Mouse (Mus musculus) midbrain, postnatal 0 days (tissue): Measurements from ENCODE around the gene 2310033P09Rik. TPM values are rescaled to one million over a fixed set of nuclear protein-coding genes. Genes with fewer than 3 reads are reported as not detected.
"Not testable (repeated sequence)": the region's sequence is repeated elsewhere in the genome, so short reads cannot be mapped to it uniquely, and the experiment has no call there.

Experiments used
- ATAC-seq: fragments of 200-750 bp; cut with Nextera tagmentation; 2 replicates; pipeline ENCODE4 v1.8.0; 2017; ENCODE audit warnings: moderate number of reproducible peaks, mild to moderate bottlenecking, moderate TSS enrichment, moderate library complexity; ENCODE audit not compliant: low FRiP score
- DNase-seq: peaks from one replicate; pipeline ENCODE4 v3.0.0-alpha.2; 2015; ENCODE audit warnings: low spot score
- H3K27ac ChIP-seq: fragments of 300-500 bp; sonication (generic); 2 replicates; pipeline ENCODE4 v1.5.1; 2014; ENCODE audit warnings: low read depth, mild to moderate bottlenecking, low read length, mixed read lengths
- H3K27me3 ChIP-seq: fragments of 300-500 bp; sonication (generic); 2 replicates; pipeline ENCODE4 v1.6.1; 2014; ENCODE audit warnings: low read length, control low read depth, mixed read lengths; ENCODE audit not compliant: insufficient read depth
- H3K36me3 ChIP-seq: fragments of 300-500 bp; sonication (generic); 2 replicates; pipeline ENCODE4 v1.6.1; 2014; ENCODE audit warnings: low read length, control low read depth, mixed read lengths; ENCODE audit not compliant: insufficient read depth
- H3K4me1 ChIP-seq: fragments of 300-500 bp; sonication (generic); 2 replicates; pipeline ENCODE4 v1.6.1; 2014; ENCODE audit warnings: mild to moderate bottlenecking, control low read depth, antibody characterized with exemption, low read length, mixed read lengths; ENCODE audit not compliant: insufficient read depth
- H3K4me2 ChIP-seq: fragments of 300-500 bp; sonication (generic); 2 replicates; pipeline ENCODE4 v1.6.1; 2014; ENCODE audit warnings: low read depth, mild to moderate bottlenecking, low read length, mixed read lengths; ENCODE audit not compliant: poor library complexity, severe bottlenecking
- H3K4me3 ChIP-seq: fragments of 300-500 bp; sonication (generic); 2 replicates; pipeline ENCODE4 v1.5.1; 2014; ENCODE audit warnings: low read depth, mild to moderate bottlenecking, low read length, moderate library complexity
- H3K9ac ChIP-seq: fragments of 300-500 bp; sonication (generic); replicated peaks from 2 replicates; pipeline ENCODE4 v1.6.1; 2014; ENCODE audit warnings: mild to moderate bottlenecking, low read length, moderate library complexity, mixed read lengths; ENCODE audit not compliant: poor library complexity, severe bottlenecking
- H3K9me3 ChIP-seq: fragments of 300-500 bp; sonication (generic); 2 replicates; pipeline ENCODE4 v1.6.1; 2016; ENCODE audit warnings: low read length, control low read depth
- CTCF ChIP-seq: IDR thresholded peaks from 2 replicates; pipeline ENCODE4 v1.5.1; 2016; ENCODE audit warnings: antibody characterized with exemption, mild to moderate bottlenecking
- WGBS: fragments of 180-500 bp; shearing (Covaris S2); extraction: QIAGEN DNeasy Blood & Tissue Kit; methylation state at CpG from one replicate; pipeline ENCODE4 v1.1.7; 2014; 5-methylcytosine and 5-hydroxymethylcytosine counted together
- polyA plus RNA-seq: library from polyadenylated mRNA; unstranded; fragments of >200 nt; fragmentation: Nextera tagmentation; extraction: Ambion mirVana; gene quantifications from 2 replicates; pipeline ENCODE4 v1.2.1, GENCODE M21; 2015
- total RNA-seq: library from RNA; depleted of rRNA; stranded (reverse); fragments of >200 nt; gene quantifications from 2 replicates; pipeline ENCODE4 v1.2.3, GENCODE M21; 2014

The 2310033P09Rik gene
- total and polyA plus RNA-seq, 2 experiments from 2014 or later = 7.0 to 28.3 TPM

- no peaks in the 10 kb centered on the region for H3K9me3 ChIP-seq
- peak within 1 kb of the TSS; percentile 87 for H3K4me3 ChIP-seq
- H3K4me2 ChIP-seq = peak within 1 kb of the TSS; percentile 90
- ATAC-seq (peak; percentile 91), DNase-seq (peak; percentile 96)
- H3K9ac ChIP-seq = peak within 1 kb of the TSS; percentile 78
- peaks cover 5% of the 10 kb centered on the region; the same call in 1 of the 2 replicates for H3K4me1 ChIP-seq
- H3K27me3 ChIP-seq = no peaks in the 10 kb centered on the region
- no peak for TF ChIP-seq CTCF
- H3K27ac ChIP-seq = peak within 1 kb of the TSS; percentile 63
- WGBS = under 1% methylated on average over 62 of the region's 63 CpGs
- H3K36me3 ChIP-seq = peaks cover 7% of the 10 kb centered on the region; the same call in 1 of the 2 replicates
Measured at GRCm38 (mm10) chr11:59202081-59202995, 5.8 kb upstream of the 2310033P09Rik start, which contains the start of gene Mrpl55. Mrpl55 (plus strand) TSS chr11:59202486.

GRCm38 (mm10) chr11:59209003-59209441 is 901 bp downstream of the 2310033P09Rik start:
- peak overlapping the region; percentile 88 for H3K4me2 ChIP-seq
- no peaks in the 10 kb centered on the region for H3K4me1 ChIP-seq
- H3K27me3 ChIP-seq = no peaks in the 10 kb centered on the region
- peak; percentile 81 for DNase-seq
- peak; percentile 61 for ATAC-seq
- peak; percentile 80 for TF ChIP-seq CTCF
- peak overlapping the region; percentile 92 for H3K4me3 ChIP-seq
- 9% methylated on average over 18 of the region's 18 CpGs for WGBS
- peak overlapping the region; percentile 91 for H3K9ac ChIP-seq
- H3K9me3 ChIP-seq = no peaks in the 10 kb centered on the region
- H3K36me3 ChIP-seq = peaks cover 26% of the 10 kb centered on the region
- peak overlapping the region; percentile 92; the same call in 1 of the 2 replicates for H3K27ac ChIP-seq

- DNase-seq = no peak
- H3K36me3 ChIP-seq = peaks cover 30% of the 10 kb centered on the region
- no peaks in the 10 kb centered on the region for H3K27me3 ChIP-seq
- TF ChIP-seq CTCF = no peak
- WGBS = 68% methylated on average over 5 of the region's 5 CpGs
- H3K9ac ChIP-seq = no peak overlapping the region
- no peak overlapping the region for H3K27ac ChIP-seq
- no peaks in the 10 kb centered on the region for H3K9me3 ChIP-seq
- H3K4me2 ChIP-seq = peak overlapping the region; percentile 88
- H3K4me1 ChIP-seq = no peaks in the 10 kb centered on the region
- no peak for ATAC-seq
- peak overlapping the region; percentile 92; the same call in 1 of the 2 replicates for H3K4me3 ChIP-seq
Measured at GRCm38 (mm10) chr11:59209580-59209979, 1.5 kb downstream of the 2310033P09Rik start.

GRCm38 (mm10) chr11:59210020-59210419 is 1.9 kb downstream of the 2310033P09Rik start:
- Histone ChIP-seq H3K9ac (no peak overlapping the region), H3K36me3 (peaks cover 30% of the 10 kb centered on the region), H3K4me3 (no peak overlapping the region), H3K4me2 (no peak overlapping the region), H3K4me1 (no peaks in the 10 kb centered on the region), H3K9me3 (no peaks in the 10 kb centered on the region), H3K27ac (no peak overlapping the region), H3K27me3 (no peaks in the 10 kb centered on the region)
- ATAC-seq (no peak), DNase-seq (no peak)
- 82% methylated on average over 4 of the region's 4 CpGs for WGBS
- TF ChIP-seq CTCF = no peak

GRCm38 (mm10) chr11:59211561-59211960 is 3.4 kb downstream of the 2310033P09Rik start:
- WGBS = 92% methylated on average over 9 of the region's 9 CpGs
- H3K9ac ChIP-seq, ATAC-seq, H3K4me1 ChIP-seq, H3K27me3 ChIP-seq, H3K27ac ChIP-seq, H3K4me3 ChIP-seq, DNase-seq, H3K9me3 ChIP-seq, H3K4me2 ChIP-seq: not testable (repeated sequence)
- peaks cover 24% of the 10 kb centered on the region for H3K36me3 ChIP-seq

- DNase-seq, H3K27ac ChIP-seq, H3K4me2 ChIP-seq, H3K9ac ChIP-seq, ATAC-seq, H3K4me3 ChIP-seq, H3K9me3 ChIP-seq, H3K27me3 ChIP-seq, H3K4me1 ChIP-seq: not testable (repeated sequence)
- H3K36me3 ChIP-seq = peaks cover 24% of the 10 kb centered on the region
- 84% methylated on average over 12 of the region's 12 CpGs for WGBS
Measured at GRCm38 (mm10) chr11:59212320-59212719, 4.2 kb downstream of the 2310033P09Rik start.
